Mouse (Mus musculus): Measurements from ENCODE around the gene Usf2.

GRCm38 (mm10) chr7:30957367-30957783 is 772 bp upstream of the Usf2 start:
- TF ChIP-seq CTCF (conservative IDR thresholded peaks at IDR 0.05; ENCODE audit: low read length): no peak
- no peak for TF ChIP-seq POU5F1 (IDR thresholded peaks at IDR 0.05; ENCODE audit: borderline replicate concordance, low read length)
- TF ChIP-seq NANOG (IDR thresholded peaks at IDR 0.05; ENCODE audit: borderline replicate concordance, low read length): no peak
